Mouse (Mus musculus) hindbrain, embryonic 11.5 days (tissue): ENCODE data around the gene Ccdc142. TPM values are rescaled to one million over a fixed set of nuclear protein-coding genes. Genes with fewer than 3 reads are reported as not detected.

Experiments used
- ATAC-seq: fragments of 200-750 bp; cut with Nextera tagmentation; 2 replicates; pipeline ENCODE4 v1.8.0; 2017; ENCODE audit warnings: mild to moderate bottlenecking, moderate TSS enrichment, moderate library complexity; ENCODE audit not compliant: low FRiP score
- DNase-seq: peaks from one replicate; pipeline ENCODE4 v3.0.0-alpha.2; 2015; ENCODE audit warnings: low spot score
- H3K27ac ChIP-seq: fragments of 300-500 bp; sonication (generic); 2 replicates; pipeline ENCODE4 v1.5.1; 2014; ENCODE audit warnings: mild to moderate bottlenecking, low read depth, low read length
- H3K27me3 ChIP-seq: fragments of 300-500 bp; sonication (generic); 2 replicates; pipeline ENCODE4 v1.6.1; 2014; ENCODE audit warnings: mild to moderate bottlenecking, low read length, moderate library complexity, mixed read lengths; ENCODE audit not compliant: control insufficient read depth, insufficient read depth
- H3K36me3 ChIP-seq: fragments of 300-500 bp; sonication (generic); 2 replicates; pipeline ENCODE4 v1.6.1; 2014; ENCODE audit warnings: mild to moderate bottlenecking, low read length, moderate library complexity, mixed read lengths; ENCODE audit not compliant: control insufficient read depth, insufficient read depth
- H3K4me1 ChIP-seq: fragments of 300-500 bp; sonication (generic); replicated peaks from 2 replicates; pipeline ENCODE4 v1.6.1; 2014; ENCODE audit warnings: low read length, mixed read lengths; ENCODE audit not compliant: control insufficient read depth, insufficient read depth
- H3K4me2 ChIP-seq: fragments of 300-500 bp; sonication (generic); replicated peaks from 2 replicates; pipeline ENCODE4 v1.6.1; 2014; ENCODE audit warnings: mild to moderate bottlenecking, low read depth, low read length
- H3K4me3 ChIP-seq: fragments of 300-500 bp; sonication (generic); 2 replicates; pipeline ENCODE4 v1.5.1; 2014; ENCODE audit warnings: low read depth, low read length
- H3K9ac ChIP-seq: fragments of 300-500 bp; sonication (generic); 2 replicates; pipeline ENCODE4 v1.6.1; 2014; ENCODE audit warnings: low read depth, low read length
- H3K9me3 ChIP-seq: fragments of 300-500 bp; sonication (generic); 2 replicates; pipeline ENCODE4 v1.6.1; 2016; ENCODE audit warnings: low read length; ENCODE audit not compliant: control insufficient read depth
- WGBS: fragments of 180-500 bp; shearing (Covaris S2); extraction: QIAGEN DNeasy Blood & Tissue Kit; methylation state at CpG from one replicate; pipeline ENCODE4 v1.1.7; 2014; 5-methylcytosine and 5-hydroxymethylcytosine counted together
- microRNA counts: library from miRNA; unstranded; fragments of <30 nt; microRNA quantifications from one replicate; lab custom pipeline; 2015
- polyA plus RNA-seq: library from polyadenylated mRNA; unstranded; fragments of >200 nt; fragmentation: Nextera tagmentation; extraction: Ambion mirVana; gene quantifications from 2 replicates; pipeline ENCODE4 v1.2.1, GENCODE M21; 2014

The Ccdc142 gene
- polyA plus RNA-seq, 1 experiment from 2014 or later: 1.0 TPM

- DNase-seq (no peak), ATAC-seq (no peak)
- no peak overlapping the region for H3K9ac ChIP-seq
- H3K27ac ChIP-seq: no peak overlapping the region
- 0 out of 2 replicates have a peak, but pooled peaks cover 8% of the 10 kb centered on the region for H3K4me1 ChIP-seq
- H3K4me3 ChIP-seq: no peak overlapping the region
- H3K4me2 ChIP-seq: no peak overlapping the region
- 0 out of 2 replicates have a peak, but pooled peaks cover 2% of the 10 kb centered on the region for H3K36me3 ChIP-seq
- no peaks in the 10 kb centered on the region for H3K9me3 ChIP-seq
- WGBS: 24% methylated on average over 8 of the region's 8 CpGs
- H3K27me3 ChIP-seq: no peaks in the 10 kb centered on the region
These were observed 50.3 kb downstream of the Ccdc142 start for GRCm38 (mm10) chr6:83151721-83152120.

- no peak overlapping the region for H3K27ac ChIP-seq
- H3K4me2 ChIP-seq: no peak overlapping the region
- H3K4me1 ChIP-seq: 0 out of 2 replicates have a peak, but pooled peaks cover 8% of the 10 kb centered on the region
- no peak for ATAC-seq
- no peak overlapping the region for H3K9ac ChIP-seq
- no peak overlapping the region for H3K4me3 ChIP-seq
- H3K36me3 ChIP-seq: no peaks in the 10 kb centered on the region
- no peak for DNase-seq
- no peaks in the 10 kb centered on the region for H3K27me3 ChIP-seq
- H3K9me3 ChIP-seq: no peaks in the 10 kb centered on the region
- WGBS: 92% methylated on average over 12 of the region's 12 CpGs
These were observed 51.6 kb downstream of the Ccdc142 start for GRCm38 (mm10) chr6:83153038-83153437.

GRCm38 (mm10) chr6:83153485-83153884, 52.1 kb downstream of the Ccdc142 start:
- Histone ChIP-seq H3K4me3 (no peak overlapping the region), H3K27me3 (no peaks in the 10 kb centered on the region), H3K9ac (no peak overlapping the region), H3K9me3 (no peaks in the 10 kb centered on the region), H3K4me1 (0 out of 2 replicates have a peak, but pooled peaks cover 8% of the 10 kb centered on the region), H3K36me3 (no peaks in the 10 kb centered on the region), H3K4me2 (no peak overlapping the region), H3K27ac (no peak overlapping the region)
- DNase-seq (no peak), ATAC-seq (no peak)
- 74% methylated on average over 5 of the region's 5 CpGs for WGBS

- peak overlapping the region; percentile 76 for H3K4me2 ChIP-seq
- peak overlapping the region; percentile 53 for H3K9ac ChIP-seq
- no peak overlapping the region for H3K27ac ChIP-seq
- WGBS: 8% methylated on average over 23 of the region's 23 CpGs
- no peaks in the 10 kb centered on the region for H3K9me3 ChIP-seq
- peak; percentile 63 for ATAC-seq
- peaks cover 9% of the 10 kb centered on the region for H3K27me3 ChIP-seq
- DNase-seq: no peak
- peak overlapping the region; percentile 51 for H3K4me3 ChIP-seq
- 0 out of 2 replicates have a peak, but pooled peaks cover 8% of the 10 kb centered on the region for H3K4me1 ChIP-seq
- no peaks in the 10 kb centered on the region for H3K36me3 ChIP-seq
These were observed 54.3 kb downstream of the Ccdc142 start for GRCm38 (mm10) chr6:83155552-83156238.

- Histone ChIP-seq H3K4me3 (peak within 1 kb of the TSS; percentile 51), H3K27ac (no peak within 1 kb of the TSS)
- peak; percentile 94 for ATAC-seq
These were observed 54.9 kb downstream of the Ccdc142 start, which contains the start of the genes Wdr54 and 1700003E16Rik for GRCm38 (mm10) chr6:83156259-83156684. Wdr54 (minus strand) TSS chr6:83156397. 1700003E16Rik (plus strand) TSS chr6:83156404.

More at GRCm38 (mm10) chr6:83156259-83156684, 54.9 kb downstream of the Ccdc142 start, which contains the start of the genes Wdr54 and 1700003E16Rik:
- H3K4me2 ChIP-seq: peak within 1 kb of the TSS; percentile 76
- H3K9me3 ChIP-seq: no peaks in the 10 kb centered on the region
- 1% methylated on average over 32 of the region's 32 CpGs for WGBS
- peak; percentile 95 for DNase-seq
- H3K27me3 ChIP-seq: peaks cover 14% of the 10 kb centered on the region
- no peaks in the 10 kb centered on the region for H3K36me3 ChIP-seq
- H3K4me1 ChIP-seq: peaks cover 8% of the 10 kb centered on the region; the same call in 1 of the 2 replicates
- peak within 1 kb of the TSS; percentile 53 for H3K9ac ChIP-seq

MicroRNAs within 50 kb of the gene (microRNA counts, 519-probe panel; counts per million panel counts)
- not detected for microRNA mmu-miR-3470a+mmu-miR-3470b (lab: Ali Mortazavi, UCI)

Other genes with a start within 250 kb of the Ccdc142 start
- gene Sema4f, start 161.8 kb upstream of the Ccdc142 start, polyA plus RNA-seq: 1.7 and 2.0 TPM in 2 replicates
- 0.22 TPM in 1 of 2 replicates, not detected in the other for gene M1ap, start 154.7 kb upstream of the Ccdc142 start, polyA plus RNA-seq
- gene Dok1, start 68.1 kb upstream of the Ccdc142 start, polyA plus RNA-seq: 4.5 and 6.6 TPM in 2 replicates
- gene Loxl3, start 67.4 kb upstream of the Ccdc142 start, polyA plus RNA-seq: 7.1 and 7.7 TPM in 2 replicates
- gene Aup1, start 47.1 kb upstream of the Ccdc142 start, polyA plus RNA-seq: 112 TPM in 2 replicates
- 31.7 and 33.9 TPM in 2 replicates for gene Htra2, start 46.3 kb upstream of the Ccdc142 start, polyA plus RNA-seq
- gene Dqx1, start 43.8 kb upstream of the Ccdc142 start, polyA plus RNA-seq: 0.81 and 0.93 TPM in 2 replicates
- 5.2 and 9.4 TPM in 2 replicates for gene Tlx2, start 31.3 kb upstream of the Ccdc142 start, polyA plus RNA-seq
- 38.1 and 39.8 TPM in 2 replicates for gene Pcgf1, start 23.7 kb upstream of the Ccdc142 start, polyA plus RNA-seq
- gene Lbx2, start 15.2 kb upstream of the Ccdc142 start, polyA plus RNA-seq: 0.38 TPM in 1 of 2 replicates, not detected in the other
- gene Gm42688, start within 50 bp of the Ccdc142 start, polyA plus RNA-seq: 1.9 TPM in 2 replicates
- 127 TPM in 2 replicates for gene Mrpl53, start 7.4 kb downstream of the Ccdc142 start, polyA plus RNA-seq
- gene Mogs, start 13.9 kb downstream of the Ccdc142 start, polyA plus RNA-seq: 17.1 and 20.2 TPM in 2 replicates
- gene Wbp1, start 20.0 kb downstream of the Ccdc142 start, polyA plus RNA-seq: 160 and 179 TPM in 2 replicates
- 18.5 and 21.3 TPM in 2 replicates for gene Ino80b, start 23.8 kb downstream of the Ccdc142 start, polyA plus RNA-seq
- gene Rtkn, start 33.9 kb downstream of the Ccdc142 start, polyA plus RNA-seq: 17.7 and 18.3 TPM in 2 replicates
- 12.3 and 13.8 TPM in 2 replicates for gene Wdr54, start 54.8 kb downstream of the Ccdc142 start, polyA plus RNA-seq
- gene 1700003E16Rik, start 54.8 kb downstream of the Ccdc142 start, polyA plus RNA-seq: 3.7 TPM in 2 replicates
- 75.1 and 81.6 TPM in 2 replicates for gene Dctn1, start 64.3 kb downstream of the Ccdc142 start, polyA plus RNA-seq
- 2.5 and 3.1 TPM in 2 replicates for gene Slc4a5, start 118.2 kb downstream of the Ccdc142 start, polyA plus RNA-seq
- gene Mthfd2, start 224.3 kb downstream of the Ccdc142 start, polyA plus RNA-seq: 41.8 and 46.9 TPM in 2 replicates
- 60.9 and 65.6 TPM in 2 replicates for gene Mob1a, start 224.4 kb downstream of the Ccdc142 start, polyA plus RNA-seq
- gene Bola3, start 247.5 kb downstream of the Ccdc142 start, polyA plus RNA-seq: 110 and 117 TPM in 2 replicates